Mouse (Mus musculus): ENCODE data around the gene Edem1. TPM values are rescaled to one million over a fixed set of nuclear protein-coding genes. Genes with fewer than 3 reads are reported as not detected.
"Not testable (repeated sequence)": the region's sequence is repeated elsewhere in the genome, so short reads cannot be mapped to it uniquely, and the experiment has no call there.

The Edem1 gene
- polyA plus RNA-seq, 1 experiment from 2014 or later: 44.7 TPM

GRCm38 (mm10) chr6:108858583-108858982 lies 30.1 kb downstream of the Edem1 start:
- WGBS: 94% methylated on average over 9 of the region's 9 CpGs
- no peak overlapping the region for H3K4me3 ChIP-seq (replicated peaks)
- no peak overlapping the region for H3K27ac ChIP-seq
- H3K4me2 ChIP-seq (replicated peaks): no peak overlapping the region
- H3K4me1 ChIP-seq (replicated peaks): no peaks in the 10 kb centered on the region
- no peak for ATAC-seq
- H3K27me3 ChIP-seq (replicated peaks): no peaks in the 10 kb centered on the region
- H3K9ac ChIP-seq: no peak overlapping the region
- H3K9me3 ChIP-seq: peaks cover 5% of the 10 kb centered on the region; the same call in 1 of the 2 replicates
- H3K36me3 ChIP-seq: peaks cover 13% of the 10 kb centered on the region; the same call in 1 of the 2 replicates

DNA sequence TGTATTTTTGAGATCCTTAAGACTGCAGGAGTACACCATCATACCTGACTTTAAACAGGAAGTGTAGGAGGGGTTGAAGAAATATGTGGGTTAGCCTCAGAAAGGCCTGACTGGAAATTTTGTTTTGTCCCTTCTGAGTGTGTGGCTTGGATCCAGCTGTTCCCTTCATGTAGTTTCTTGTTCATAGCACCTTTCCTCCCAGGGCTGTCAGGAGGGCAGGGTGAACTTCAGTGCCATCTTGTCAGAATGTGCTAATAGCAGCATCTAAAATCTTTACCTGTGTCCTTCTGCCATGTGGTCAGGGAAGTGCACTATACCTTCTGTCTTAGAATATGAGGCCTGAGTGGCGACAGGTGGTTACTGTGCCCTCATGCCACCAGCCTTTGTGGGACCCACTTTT lies 32.8 kb downstream of the Edem1 start:
- no peak overlapping the region for H3K4me3 ChIP-seq (replicated peaks)
- no peak overlapping the region for H3K9ac ChIP-seq
- H3K4me1 ChIP-seq (replicated peaks): no peaks in the 10 kb centered on the region
- 94% methylated on average over 1 of the region's 1 CpGs for WGBS
- H3K27me3 ChIP-seq (replicated peaks): no peaks in the 10 kb centered on the region
- H3K9me3 ChIP-seq: peaks cover 5% of the 10 kb centered on the region; the same call in 1 of the 2 replicates
- 0 out of 2 replicates have a peak, but pooled peaks cover 3% of the 10 kb centered on the region for H3K36me3 ChIP-seq
- no peak overlapping the region for H3K27ac ChIP-seq
- no peak for ATAC-seq
- no peak overlapping the region for H3K4me2 ChIP-seq (replicated peaks)

GRCm38 (mm10) chr6:108862548-108862947 lies 34.1 kb downstream of the Edem1 start:
- 0 out of 2 replicates have a peak, but pooled peaks cover 3% of the 10 kb centered on the region for H3K36me3 ChIP-seq
- peaks cover 5% of the 10 kb centered on the region; the same call in 1 of the 2 replicates for H3K9me3 ChIP-seq
- no peak overlapping the region for H3K4me2 ChIP-seq (replicated peaks)
- H3K27ac ChIP-seq: no peak overlapping the region
- no peaks in the 10 kb centered on the region for H3K4me1 ChIP-seq (replicated peaks)
- H3K9ac ChIP-seq: no peak overlapping the region
- ATAC-seq: no peak; the same call in 1 of the 2 replicates
- WGBS: 73% methylated on average over 2 of the region's 2 CpGs
- H3K4me3 ChIP-seq (replicated peaks): no peak overlapping the region
- H3K27me3 ChIP-seq (replicated peaks): no peaks in the 10 kb centered on the region

GRCm38 (mm10) chr6:108866317-108866716 lies 37.9 kb downstream of the Edem1 start:
- Histone ChIP-seq H3K9me3 (peaks cover 5% of the 10 kb centered on the region; the same call in 1 of the 2 replicates), H3K36me3 (no peaks in the 10 kb centered on the region), H3K4me3 (replicated peaks) (no peak overlapping the region), H3K4me2 (replicated peaks) (no peak overlapping the region), H3K27ac (no peak overlapping the region), H3K27me3 (replicated peaks) (no peaks in the 10 kb centered on the region), H3K9ac (no peak overlapping the region), H3K4me1 (replicated peaks) (no peaks in the 10 kb centered on the region)
- 63% methylated on average over 5 of the region's 5 CpGs for WGBS
- ATAC-seq: peak; percentile 47

DNA sequence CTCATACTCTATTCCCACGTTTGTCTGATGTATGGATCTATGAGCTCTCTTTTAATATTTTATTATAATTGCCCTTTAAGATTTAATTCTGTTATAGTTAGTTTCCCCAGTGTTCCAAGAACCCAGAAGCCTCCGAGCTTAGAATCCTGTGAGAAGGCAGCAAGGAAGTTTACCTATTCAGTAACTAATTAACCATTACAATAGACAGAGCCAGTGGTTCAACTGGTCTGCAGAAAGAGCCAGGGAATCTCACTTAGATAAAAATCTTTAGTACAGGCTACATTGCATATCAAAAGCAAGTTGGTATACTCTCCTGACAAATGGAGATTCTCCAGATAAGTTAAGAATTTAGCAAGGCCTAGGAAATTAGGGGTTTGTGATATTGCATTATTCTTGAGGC lies 40.6 kb downstream of the Edem1 start:
- not testable (repeated sequence) for H3K4me2 ChIP-seq (replicated peaks); H3K27me3 ChIP-seq (replicated peaks); H3K9me3 ChIP-seq; ATAC-seq; H3K9ac ChIP-seq; H3K27ac ChIP-seq; H3K4me3 ChIP-seq (replicated peaks); H3K4me1 ChIP-seq (replicated peaks); H3K36me3 ChIP-seq
- WGBS: 38% methylated on average over 2 of the region's 2 CpGs

DNA sequence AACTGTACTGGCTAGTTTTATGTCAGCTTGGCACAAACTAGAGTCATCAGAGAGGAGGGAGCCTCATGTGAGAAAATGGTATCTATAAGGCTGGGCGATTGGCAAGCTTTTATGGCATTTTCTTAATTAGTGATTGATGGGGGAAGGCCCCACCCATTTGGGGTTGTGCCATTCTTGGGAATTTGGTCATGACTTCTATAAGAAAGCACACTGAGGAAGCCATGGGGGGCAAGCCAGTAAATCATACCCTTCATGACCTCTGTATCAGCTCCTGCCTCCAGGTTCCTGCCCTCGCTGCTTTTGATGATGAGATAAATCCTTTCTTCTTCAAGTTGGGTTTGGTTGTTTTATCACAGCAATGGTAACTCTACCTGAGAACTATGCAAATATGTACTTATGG lies 42.0 kb downstream of the Edem1 start:
- H3K4me2 ChIP-seq (replicated peaks): no peak overlapping the region
- no peaks in the 10 kb centered on the region for H3K36me3 ChIP-seq
- 76% methylated on average over 2 of the region's 2 CpGs for WGBS
- no peaks in the 10 kb centered on the region for H3K27me3 ChIP-seq (replicated peaks)
- H3K4me1 ChIP-seq (replicated peaks): no peaks in the 10 kb centered on the region
- no peak overlapping the region for H3K9ac ChIP-seq
- H3K9me3 ChIP-seq: no peaks in the 10 kb centered on the region
- no peak for ATAC-seq
- H3K4me3 ChIP-seq (replicated peaks): no peak overlapping the region
- no peak overlapping the region for H3K27ac ChIP-seq

GRCm38 (mm10) chr6:108871251-108871650 lies 42.8 kb downstream of the Edem1 start:
- no peak for ATAC-seq
- Histone ChIP-seq H3K4me2 (replicated peaks) (no peak overlapping the region), H3K4me3 (replicated peaks) (no peak overlapping the region), H3K9me3 (no peaks in the 10 kb centered on the region), H3K27me3 (replicated peaks) (no peaks in the 10 kb centered on the region), H3K36me3 (no peaks in the 10 kb centered on the region), H3K27ac (no peak overlapping the region), H3K9ac (no peak overlapping the region), H3K4me1 (replicated peaks) (no peaks in the 10 kb centered on the region)
- 91% methylated on average over 4 of the region's 4 CpGs for WGBS

GRCm38 (mm10) chr6:108875344-108875743 lies 46.9 kb downstream of the Edem1 start:
- Histone ChIP-seq H3K4me3 (replicated peaks) (no peak overlapping the region), H3K9me3 (no peaks in the 10 kb centered on the region), H3K4me1 (replicated peaks) (no peaks in the 10 kb centered on the region), H3K9ac (no peak overlapping the region), H3K27ac (no peak overlapping the region), H3K36me3 (no peaks in the 10 kb centered on the region), H3K4me2 (replicated peaks) (no peak overlapping the region), H3K27me3 (replicated peaks) (no peaks in the 10 kb centered on the region)
- no peak for ATAC-seq
- WGBS: 67% methylated on average over 1 of the region's 1 CpGs

DNA sequence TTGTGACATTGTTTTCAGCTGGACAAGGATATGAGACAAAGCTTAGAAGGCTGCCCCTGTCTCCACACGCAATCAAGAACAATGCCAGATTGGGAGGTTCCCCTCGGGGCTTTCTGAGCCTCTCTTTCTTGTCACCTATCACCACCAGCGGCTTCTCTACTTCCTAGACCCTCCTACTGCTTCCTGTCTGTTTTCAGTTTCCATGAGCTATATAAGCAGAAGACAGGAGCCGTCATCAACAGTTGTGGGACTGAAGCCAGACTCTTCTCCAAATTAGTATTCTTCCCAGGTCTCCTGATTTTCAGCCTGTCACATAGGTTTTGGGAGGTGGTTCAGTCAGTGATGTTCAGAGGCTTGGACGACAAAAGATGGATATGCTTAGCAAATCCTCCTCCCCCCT lies 47.6 kb downstream of the Edem1 start:
- Histone ChIP-seq H3K27ac (no peak overlapping the region), H3K9ac (no peak overlapping the region), H3K4me1 (replicated peaks) (no peaks in the 10 kb centered on the region), H3K9me3 (no peaks in the 10 kb centered on the region), H3K36me3 (no peaks in the 10 kb centered on the region), H3K27me3 (replicated peaks) (no peaks in the 10 kb centered on the region), H3K4me2 (replicated peaks) (0 out of 2 replicates have a peak overlapping the region, but pooled peaks have one; percentile 3), H3K4me3 (replicated peaks) (no peak overlapping the region)
- no peak for ATAC-seq
- 57% methylated on average over 5 of the region's 5 CpGs for WGBS

DNA sequence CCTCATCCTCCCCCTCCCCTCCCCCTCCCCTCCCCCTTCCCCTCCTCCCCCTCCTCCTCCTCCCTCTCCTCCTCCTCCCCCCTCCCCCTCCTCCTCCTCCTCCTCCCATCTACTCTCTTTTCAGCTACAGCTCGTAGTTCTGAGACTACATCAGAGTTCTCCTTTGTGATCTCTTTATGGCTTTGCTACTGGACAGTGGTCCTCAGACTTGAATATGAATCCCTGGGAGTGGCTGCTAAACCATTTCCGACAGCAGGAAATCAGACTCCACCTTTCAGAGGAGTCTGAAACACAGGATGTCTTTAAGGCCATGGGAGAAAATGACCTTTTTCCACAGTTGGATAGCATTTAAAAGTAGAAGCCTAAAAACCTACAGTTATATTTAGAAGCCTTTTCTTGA lies 48.0 kb downstream of the Edem1 start:
- Histone ChIP-seq H3K36me3 (no peaks in the 10 kb centered on the region), H3K4me1 (replicated peaks) (no peaks in the 10 kb centered on the region), H3K4me2 (replicated peaks) (no peak overlapping the region), H3K9ac (no peak overlapping the region), H3K9me3 (no peaks in the 10 kb centered on the region), H3K27me3 (replicated peaks) (no peaks in the 10 kb centered on the region), H3K4me3 (replicated peaks) (no peak overlapping the region), H3K27ac (no peak overlapping the region)
- no peak for ATAC-seq
- 73% methylated on average over 2 of the region's 2 CpGs for WGBS

GRCm38 (mm10) chr6:108880368-108881013 lies 52.0 kb downstream of the Edem1 start:
- no peak overlapping the region for H3K4me2 ChIP-seq (replicated peaks)
- H3K27me3 ChIP-seq (replicated peaks): no peaks in the 10 kb centered on the region
- WGBS: 59% methylated on average over 4 of the region's 4 CpGs
- H3K4me1 ChIP-seq (replicated peaks): no peaks in the 10 kb centered on the region
- H3K4me3 ChIP-seq (replicated peaks): no peak overlapping the region
- ATAC-seq: no peak
- H3K9ac ChIP-seq: no peak overlapping the region
- no peaks in the 10 kb centered on the region for H3K9me3 ChIP-seq
- no peaks in the 10 kb centered on the region for H3K36me3 ChIP-seq
- no peak overlapping the region for H3K27ac ChIP-seq

- Histone ChIP-seq H3K9me3 (no peaks in the 10 kb centered on the region), H3K4me1 (replicated peaks) (no peaks in the 10 kb centered on the region)
- 88% methylated on average over 4 of the region's 4 CpGs for WGBS
These were observed 52.6 kb downstream of the Edem1 start for GRCm38 (mm10) chr6:108881074-108881473.

DNA sequence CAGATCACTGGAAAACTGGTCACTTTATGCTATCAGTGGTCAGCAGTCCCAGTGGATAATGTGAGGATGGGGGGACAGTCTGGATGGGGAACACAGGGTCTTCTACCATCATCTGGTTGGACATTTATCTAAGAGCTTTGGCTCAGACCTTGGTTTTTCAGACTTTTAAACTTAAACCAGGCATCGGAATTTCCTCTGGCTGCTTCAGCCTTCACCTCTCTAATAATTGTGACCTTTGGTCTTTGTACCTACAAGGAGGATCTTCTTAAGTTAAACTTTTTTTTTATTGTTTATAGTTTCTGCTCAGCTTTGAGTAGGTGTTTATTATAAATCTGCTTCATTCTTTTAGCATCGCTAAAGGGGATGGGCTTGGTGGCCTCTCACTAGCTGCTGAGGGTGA lies 55.4 kb downstream of the Edem1 start:
- Histone ChIP-seq H3K9ac (no peak overlapping the region), H3K4me3 (replicated peaks) (no peak overlapping the region), H3K4me1 (replicated peaks) (no peaks in the 10 kb centered on the region), H3K27me3 (replicated peaks) (no peaks in the 10 kb centered on the region), H3K4me2 (replicated peaks) (no peak overlapping the region), H3K36me3 (no peaks in the 10 kb centered on the region), H3K27ac (no peak overlapping the region), H3K9me3 (no peaks in the 10 kb centered on the region)
- WGBS: 38% methylated on average over 2 of the region's 2 CpGs
- ATAC-seq: no peak

More at GRCm38 (mm10) chr6:108881074-108881473, 52.6 kb downstream of the Edem1 start:
- Histone ChIP-seq H3K27me3 (replicated peaks) (no peaks in the 10 kb centered on the region), H3K27ac (no peak overlapping the region), H3K36me3 (no peaks in the 10 kb centered on the region), H3K4me3 (replicated peaks) (no peak overlapping the region), H3K9ac (no peak overlapping the region), H3K4me2 (replicated peaks) (no peak overlapping the region)
- ATAC-seq: no peak
